Mouse (Mus musculus) heart, postnatal 14 days (tissue): ENCODE measurements around the gene Lcn2. TPM values are rescaled to one million over a fixed set of nuclear protein-coding genes. Genes with fewer than 3 reads are reported as not detected.
"Not testable (repeated sequence)": the region's sequence is repeated elsewhere in the genome, so short reads cannot be mapped to it uniquely, and the experiment has no call there.

Source experiments
- DNase-seq, 2 experiments: peaks; one replicate each; pipeline ENCODE4 v3.0.0; 2021 to 2022
- intact Hi-C: fragments of 180-260 bp; cut with DNase I; formaldehyde crosslinking; loops from one replicate; pipeline ENCODE4 v1.15.1; 2025
- total RNA-seq, 2 experiments: library from RNA; stranded (reverse); gene quantifications; 2 replicates each; pipeline ENCODE4 v1.2.3; 2021

Lcn2 gene
- total RNA-seq, 2 experiments from 2014 or later: 3.8 to 6.5 TPM

DNA sequence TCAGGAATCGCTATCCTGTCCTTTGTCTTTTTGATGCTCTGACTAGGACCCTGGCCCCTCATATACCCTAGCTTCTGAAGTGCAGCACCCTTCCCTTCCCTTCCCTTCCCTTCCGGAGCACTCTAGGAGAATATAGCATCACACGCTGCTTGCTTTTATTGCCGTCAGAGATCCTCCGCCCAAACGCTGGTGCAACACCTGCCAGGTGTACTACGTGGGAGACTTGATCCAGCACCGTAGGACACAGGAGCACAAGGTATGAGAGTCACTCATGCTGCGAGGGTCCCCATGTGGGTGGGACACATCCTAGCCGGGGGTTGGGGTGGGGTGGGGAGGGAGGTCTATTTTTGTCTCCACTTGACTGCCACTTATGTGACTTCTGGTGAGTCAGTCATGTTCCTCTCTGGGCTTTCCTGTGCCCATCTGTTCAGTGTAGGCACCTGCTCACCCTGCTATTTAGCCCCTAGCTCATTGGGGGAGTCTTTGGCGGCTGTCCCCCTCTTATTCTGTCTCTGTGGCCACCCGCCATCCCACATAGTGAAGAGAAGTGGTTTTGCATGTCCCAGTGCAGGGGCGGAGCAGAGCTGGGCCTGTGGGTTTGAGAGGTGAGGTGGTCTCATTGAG, 12.6 kb downstream of the Lcn2 start:
- intact Hi-C loops: no loop called here
- DNase-seq: no peak

DNA sequence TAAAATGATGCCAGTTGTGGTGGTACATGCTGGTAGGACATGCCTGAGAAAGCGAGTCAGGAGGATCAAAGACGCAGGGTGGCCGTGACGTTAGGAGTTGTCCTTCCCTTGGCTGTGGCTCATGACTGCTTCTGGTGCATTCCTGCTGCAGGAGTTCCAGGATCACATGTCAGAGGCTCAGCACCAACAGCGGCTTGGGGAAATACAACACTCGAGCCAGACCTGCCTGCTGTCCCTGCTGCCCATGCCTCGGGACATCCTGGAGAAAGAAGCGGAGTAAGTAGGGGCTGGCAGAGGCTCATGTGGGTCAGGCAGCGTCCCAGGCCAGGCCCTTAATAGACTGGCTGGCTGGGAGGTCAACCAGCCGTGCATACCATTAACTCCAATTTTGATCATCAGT, 13.9 kb downstream of the Lcn2 start:
- intact Hi-C loops: no loop called here
- no peak for DNase-seq

DNA sequence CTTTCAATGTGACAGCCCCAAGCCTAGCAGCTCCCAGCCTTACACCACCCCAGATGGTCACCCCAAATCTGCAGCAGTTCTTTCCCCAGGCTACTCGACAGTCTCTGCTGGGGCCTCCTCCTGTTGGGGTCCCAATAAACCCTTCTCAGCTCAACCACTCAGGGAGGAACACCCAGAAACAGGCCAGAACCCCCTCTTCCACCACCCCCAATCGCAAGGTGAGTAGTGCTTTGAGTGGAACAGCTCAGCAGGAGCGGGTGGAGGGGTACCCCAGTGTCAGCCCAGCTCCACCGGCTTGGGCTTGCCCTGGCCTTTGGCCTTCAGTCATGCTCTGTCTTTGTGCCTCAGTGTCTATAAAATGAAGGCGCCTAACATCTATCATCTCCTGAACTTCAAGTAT, 20.7 kb downstream of the Lcn2 start:
- intact Hi-C loops: no loop called here

DNA sequence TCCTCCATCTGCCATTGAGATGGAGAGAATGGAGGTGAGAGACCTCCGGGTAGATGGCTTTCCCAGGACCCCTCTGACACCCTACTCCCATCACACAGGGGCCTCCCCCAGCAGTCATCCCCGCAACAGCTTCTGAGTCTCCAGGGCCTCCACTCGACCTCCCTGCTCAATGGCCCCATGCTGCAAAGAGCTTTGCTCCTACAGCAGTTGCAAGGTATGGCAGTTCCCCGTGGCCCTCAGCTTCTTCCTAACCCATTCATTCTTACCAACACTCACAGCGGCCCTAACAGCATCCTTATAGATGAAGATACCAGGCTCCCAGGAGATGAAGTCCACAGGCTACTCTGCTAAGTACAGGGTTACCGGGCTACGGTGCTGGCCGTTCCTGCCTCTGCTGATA, 23.9 kb downstream of the Lcn2 start:
- DNase-seq: no peak
- intact Hi-C loops: no loop called here

More for the DNA sequence above, 20.7 kb downstream of the Lcn2 start:
- no peak for DNase-seq

DNA sequence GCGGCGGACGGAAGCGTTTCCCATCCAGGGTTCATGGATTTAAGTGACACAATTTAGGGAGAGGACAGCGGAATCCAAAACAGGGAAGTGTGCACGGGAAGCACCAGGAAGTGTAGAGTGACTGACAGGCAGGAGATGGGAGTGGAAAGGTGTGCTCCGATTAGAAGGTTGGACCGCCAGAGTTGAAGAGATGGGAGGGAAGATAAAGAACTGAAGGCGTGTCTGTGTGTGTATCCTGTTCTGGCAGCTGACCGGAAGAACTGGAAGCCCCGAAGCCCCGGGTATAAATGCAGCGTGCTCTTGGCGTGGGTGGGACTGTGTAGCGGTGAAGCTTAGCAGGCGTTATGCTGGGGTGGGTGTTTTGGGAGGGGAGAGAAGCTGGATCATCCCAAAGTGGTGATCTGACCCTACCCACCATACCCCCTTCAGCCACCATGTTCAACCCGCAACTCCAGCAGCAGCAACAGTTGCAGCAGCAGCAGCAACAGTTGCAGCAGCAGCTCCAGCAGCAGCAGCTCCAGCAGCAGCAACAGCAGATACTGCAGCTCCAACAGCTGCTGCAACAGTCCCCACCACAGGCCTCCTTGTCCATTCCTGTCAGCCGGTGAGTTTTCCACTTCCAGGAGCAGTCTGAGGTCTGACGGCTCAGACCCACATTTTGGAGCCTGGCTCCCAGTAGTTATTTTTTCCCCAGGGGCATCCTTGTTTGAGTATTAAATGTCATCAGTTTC, 24.5 kb downstream of the Lcn2 start:
- peak in 1 of 2 experiments; percentile 30 for DNase-seq
- intact Hi-C loops: no loop called here

DNA sequence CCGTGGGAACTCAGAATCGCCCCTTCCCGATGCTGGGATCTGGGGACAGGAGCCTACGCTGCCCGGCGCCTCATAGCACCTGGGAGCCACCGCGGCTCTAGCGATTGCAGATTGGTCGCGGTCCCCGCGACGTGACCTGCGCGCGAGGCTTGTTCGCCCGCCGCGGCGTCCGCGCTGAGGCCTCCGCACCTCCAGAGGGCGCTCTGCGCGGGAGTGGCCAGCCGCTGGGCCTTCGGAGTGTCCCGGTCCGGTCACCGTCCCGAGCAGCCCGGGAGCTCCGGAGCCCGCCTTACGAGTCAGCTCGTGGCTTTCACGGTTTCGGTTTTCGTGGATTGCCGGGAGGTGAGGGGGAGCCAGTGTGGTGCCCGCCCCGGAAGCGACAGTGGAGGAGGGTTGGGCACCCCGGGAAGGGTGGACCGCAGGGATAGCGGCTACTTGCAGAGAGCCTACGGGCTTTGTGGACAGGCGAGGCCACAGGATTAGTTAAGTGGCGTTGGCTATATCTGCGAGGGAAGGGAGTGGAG, 25.2 kb downstream of the Lcn2 start:
- intact Hi-C loops: no loop called here

DNA sequence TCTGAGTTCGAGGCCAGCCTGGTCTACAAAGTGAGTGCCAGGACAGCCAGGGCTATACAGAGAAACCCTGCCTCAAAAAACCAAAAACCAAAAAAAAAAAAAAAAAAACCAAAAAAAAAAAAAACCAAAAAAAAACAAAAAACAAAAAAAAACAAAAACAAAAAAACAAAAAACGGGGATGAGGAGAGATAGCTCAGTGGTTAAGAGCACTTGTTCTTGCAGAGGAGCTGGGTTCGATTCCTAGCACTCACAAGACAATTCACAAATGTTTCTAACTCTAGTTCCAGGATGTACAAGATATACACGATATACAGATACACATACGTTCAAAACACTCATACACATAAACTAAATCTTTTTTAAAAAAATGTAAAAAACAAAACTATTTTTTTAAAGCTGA, 25.8 kb downstream of the Lcn2 start:
- intact Hi-C loops, DNase-seq: not testable (repeated sequence)

More for the DNA sequence above, 25.2 kb downstream of the Lcn2 start:
- DNase-seq: peak; percentile 96 to 98

DNA sequence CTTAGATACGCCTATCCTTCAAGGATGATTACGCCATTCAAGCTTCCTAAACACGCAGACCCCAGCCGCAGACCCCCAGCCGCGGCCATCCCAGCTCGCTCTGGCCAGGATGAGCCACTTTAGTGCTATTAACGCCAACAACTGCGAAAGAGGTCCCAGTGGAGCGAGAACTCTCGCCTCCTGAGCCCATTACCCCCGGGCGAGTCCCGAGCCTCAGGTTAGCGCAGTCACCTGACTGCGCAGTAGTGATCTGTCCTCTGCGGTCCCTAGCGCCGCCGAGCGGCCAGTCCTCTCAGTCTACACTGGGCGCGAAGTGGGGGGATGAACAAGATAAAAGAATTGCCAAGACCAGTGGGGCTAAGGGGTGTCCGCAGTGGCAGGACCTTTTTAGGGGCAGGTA, 26.6 kb downstream of the Lcn2 start:
- intact Hi-C loops: no loop called here
- peak; percentile 64 to 70 for DNase-seq

DNA sequence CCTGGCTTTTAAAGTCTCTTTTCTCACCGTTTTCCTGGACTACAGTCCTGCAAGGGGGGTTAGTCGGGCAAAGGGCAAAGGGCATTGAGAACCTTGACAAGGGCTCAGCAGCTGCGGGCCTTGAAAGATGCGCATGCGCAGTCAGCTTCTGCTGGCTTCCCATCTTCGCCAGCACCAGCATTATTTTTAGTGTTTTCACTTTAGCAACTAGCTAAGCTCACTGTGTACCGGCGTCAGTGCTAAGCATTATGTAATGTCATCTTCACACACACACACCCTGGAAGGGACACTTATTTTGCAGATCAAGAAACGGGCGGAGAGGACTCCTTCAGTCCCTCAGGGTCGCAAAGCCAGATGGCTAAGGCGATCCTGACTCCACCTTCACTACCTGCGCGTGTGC, 27.3 kb downstream of the Lcn2 start:
- peak; percentile 76 for DNase-seq
- intact Hi-C loops: no loop called here

DNA sequence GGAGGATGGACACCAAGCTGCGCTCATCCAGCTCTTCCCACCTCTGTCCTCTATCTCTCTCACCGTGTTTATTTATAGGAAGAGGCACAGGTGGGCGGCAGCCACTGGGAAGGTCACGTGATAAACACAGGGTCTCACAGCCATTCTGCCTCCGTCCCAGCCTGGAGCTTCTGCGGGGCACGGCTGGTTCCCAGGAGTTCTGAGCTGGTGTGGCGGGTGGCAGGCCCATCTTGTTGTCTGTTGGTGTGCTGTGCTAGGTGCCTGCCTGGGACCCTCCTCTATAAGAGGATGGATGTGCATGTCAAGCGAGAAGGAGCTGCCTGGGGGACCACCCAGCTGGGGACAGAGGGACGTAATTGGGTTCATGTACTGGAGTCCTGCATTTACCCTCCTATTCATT, 29.7 kb downstream of the Lcn2 start:
- DNase-seq: no peak
- intact Hi-C loops: loop anchor here (10.0 kb wide), 1 partner anchor 54 kb away; no protein-coding TSS in a partner anchor

DNA sequence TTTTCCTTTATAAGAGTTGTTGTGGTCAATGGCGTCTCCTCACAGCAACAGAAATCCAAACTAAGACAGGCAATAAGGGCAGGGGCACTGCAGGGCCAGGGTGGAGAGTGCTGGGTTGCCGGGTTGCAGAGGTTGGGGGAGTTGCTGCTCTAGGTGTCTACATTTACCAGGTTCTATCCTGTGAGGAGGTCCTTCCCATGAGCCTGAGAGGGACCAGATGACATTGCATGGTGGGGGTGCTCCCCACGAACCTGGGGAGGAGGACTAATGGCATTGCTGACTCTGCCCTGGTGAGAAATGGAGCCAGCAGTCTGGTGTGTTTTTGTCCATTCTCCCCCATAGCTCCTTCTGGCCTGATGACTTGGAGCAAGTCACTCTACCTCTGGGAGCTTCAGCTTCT, 30.3 kb downstream of the Lcn2 start:
- intact Hi-C loops: loop anchor here (10.0 kb wide), 1 partner anchor 53 kb away; no protein-coding TSS in a partner anchor

DNA sequence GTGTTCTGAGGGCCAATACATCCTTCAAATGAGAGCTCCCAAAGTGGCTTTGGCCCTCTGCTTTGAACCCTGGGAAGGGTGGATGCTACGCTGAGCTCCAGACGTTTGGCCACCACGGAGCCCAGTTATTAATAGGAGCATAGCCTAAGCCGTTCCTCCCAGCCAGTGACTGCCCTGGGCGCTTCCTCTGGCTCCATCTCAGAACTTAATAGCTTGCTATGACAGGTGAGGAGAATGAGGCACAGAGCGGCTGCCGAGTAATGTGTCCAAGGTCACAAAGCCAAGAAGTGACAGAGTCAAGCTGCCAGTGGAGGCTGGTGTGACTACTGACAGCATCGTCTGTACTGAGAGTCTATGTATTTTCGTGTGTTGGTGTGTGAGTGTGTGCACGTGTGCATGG, 31.8 kb downstream of the Lcn2 start:
- intact Hi-C loops: loop anchor here (10.0 kb wide), 1 partner anchor 51 kb away; no protein-coding TSS in a partner anchor
- no peak for DNase-seq

More for the DNA sequence above, 30.3 kb downstream of the Lcn2 start:
- no peak for DNase-seq

DNA sequence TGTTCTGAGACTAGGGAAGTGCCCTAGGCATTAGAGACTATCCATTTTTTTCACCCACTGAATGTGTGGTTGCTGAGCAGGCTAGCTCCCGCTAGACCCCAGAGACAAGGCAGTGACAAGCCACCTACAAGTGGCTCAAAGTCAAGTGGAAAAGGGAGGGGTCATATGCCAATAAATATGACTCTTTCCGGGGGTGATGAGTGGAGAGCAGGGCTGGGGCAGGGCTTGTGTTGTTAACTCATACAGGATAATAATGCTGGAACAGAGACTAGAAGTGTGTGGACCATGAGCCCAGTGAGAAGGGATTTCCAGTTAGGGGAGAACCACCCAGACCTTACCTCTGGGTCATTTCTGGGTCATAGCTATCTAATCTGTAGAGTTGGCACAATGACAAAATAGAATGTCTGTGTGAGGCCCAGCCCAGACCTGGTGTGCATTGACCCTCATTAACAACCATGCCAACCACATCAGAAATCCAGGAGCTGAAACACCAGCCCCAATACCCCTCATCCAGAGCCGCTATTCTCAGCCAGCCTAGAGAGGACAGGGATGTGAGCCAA, 33.6 kb downstream of the Lcn2 start:
- no peak for DNase-seq
- intact Hi-C loops: loop anchor here (10.0 kb wide), 1 partner anchor 50 kb away; no protein-coding TSS in a partner anchor

DNA sequence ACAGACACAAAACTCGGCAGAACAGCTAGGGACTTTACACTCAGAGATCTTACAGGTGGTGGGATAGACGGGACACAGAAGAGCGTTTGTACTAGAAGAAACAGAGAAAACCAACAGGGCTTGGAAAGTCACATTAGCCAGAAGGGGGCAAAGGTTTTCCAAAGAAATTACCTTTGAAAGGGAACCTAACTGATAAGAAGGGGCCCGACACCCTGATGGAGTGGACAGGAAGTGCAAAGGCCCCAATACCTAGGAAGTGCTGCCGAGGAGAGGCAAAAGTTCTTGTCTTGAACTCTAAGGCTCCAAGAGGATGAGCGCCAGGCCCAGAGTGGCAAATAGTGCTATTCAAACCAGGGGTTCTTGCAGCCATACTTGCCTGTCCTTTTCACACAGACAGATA, 34.2 kb downstream of the Lcn2 start:
- no peak for DNase-seq
- intact Hi-C loops: loop anchor here (2.0 to 10.0 kb wide), 2 partner anchors 41 to 49 kb away; partner anchors contain the start of gene Ptges2

DNA sequence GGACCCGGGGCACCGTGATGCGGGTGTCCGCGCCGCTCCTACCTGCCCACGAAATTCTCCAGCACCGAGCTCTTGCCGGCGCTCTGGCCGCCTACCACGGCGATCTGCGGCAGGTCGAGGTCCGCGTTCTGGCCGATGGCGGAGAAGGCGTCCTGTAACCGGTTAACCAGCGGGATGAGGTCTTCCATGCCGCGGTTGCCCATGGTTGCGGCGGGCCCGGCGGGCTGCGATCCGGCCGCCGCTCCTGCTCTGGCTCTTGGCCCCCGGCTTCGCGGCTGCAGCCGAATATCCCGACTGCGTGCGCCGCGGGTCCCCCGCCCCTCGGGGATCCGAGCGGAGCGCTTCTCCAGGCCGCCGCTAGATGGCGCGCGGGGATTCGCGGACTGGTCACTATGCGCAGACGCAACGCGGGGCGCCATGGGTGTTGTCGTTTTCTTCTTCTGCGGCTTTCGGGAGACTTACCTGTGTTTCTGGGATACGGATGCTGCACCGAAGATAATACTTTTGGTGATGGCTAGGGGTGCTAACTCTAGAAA, 35.0 kb downstream of the Lcn2 start, which contains the start of gene Dnm1:
Gene Dnm1, minus strand, starts transcription at position 332 of the 536 bp plus-strand sequence.
- intact Hi-C loops: loop anchor here (2.0 to 10.0 kb wide), 2 partner anchors 42 to 48 kb away; partner anchors contain the start of gene Ptges2
- peak; percentile 96 to 98 for DNase-seq

DNA sequence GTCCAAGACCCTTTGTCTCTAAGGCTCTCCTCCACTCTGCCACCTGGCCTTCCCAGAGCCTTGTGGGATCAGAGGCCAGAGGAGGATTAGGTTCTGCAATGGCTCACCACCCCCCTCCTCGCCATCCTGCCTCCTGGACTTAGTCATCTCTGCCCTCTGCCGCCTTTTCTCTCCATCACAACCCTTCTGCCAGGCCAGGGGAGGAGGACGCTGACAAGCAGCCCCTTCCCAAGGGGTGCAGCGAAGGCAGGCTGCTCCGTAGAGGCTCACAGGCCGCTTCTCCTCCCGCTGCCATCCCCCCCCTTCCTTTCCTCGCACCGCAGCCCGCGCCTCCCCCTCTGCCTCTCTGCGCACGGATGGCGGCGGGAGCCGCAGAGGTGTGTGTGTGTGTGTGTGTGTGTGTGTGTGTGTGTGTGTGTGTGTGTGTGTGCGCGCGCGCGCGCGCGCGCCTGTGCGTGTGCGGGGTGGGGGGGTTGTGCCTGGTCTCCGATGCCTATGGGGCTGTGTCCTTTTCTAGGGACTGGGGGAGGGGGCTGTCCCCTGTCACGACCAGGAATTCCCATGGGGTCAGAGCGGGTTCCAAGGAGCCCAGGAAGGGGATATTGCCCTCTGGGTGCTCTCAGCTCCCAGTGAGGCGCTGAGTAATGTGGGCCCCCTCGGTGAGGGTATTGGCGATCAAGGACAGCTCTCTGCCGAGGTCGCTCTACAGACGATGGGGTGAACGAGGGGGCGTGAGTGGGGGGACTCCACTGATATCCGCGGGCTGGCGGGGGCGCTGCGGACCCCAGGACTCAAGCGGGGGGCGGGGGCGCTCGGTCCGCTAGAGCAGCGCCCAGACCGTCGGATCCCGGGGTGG, 35.7 kb downstream of the Lcn2 start, which contains the start of gene Ciz1:
Gene Ciz1, plus strand, starts transcription at position 177 of the 856 bp plus-strand sequence.
- intact Hi-C loops: loop anchor here (2.0 to 10.0 kb wide), 2 partner anchors 42 to 48 kb away; partner anchors contain the start of gene Ptges2
- peak in 1 of 2 experiments; percentile 22 for DNase-seq

DNA sequence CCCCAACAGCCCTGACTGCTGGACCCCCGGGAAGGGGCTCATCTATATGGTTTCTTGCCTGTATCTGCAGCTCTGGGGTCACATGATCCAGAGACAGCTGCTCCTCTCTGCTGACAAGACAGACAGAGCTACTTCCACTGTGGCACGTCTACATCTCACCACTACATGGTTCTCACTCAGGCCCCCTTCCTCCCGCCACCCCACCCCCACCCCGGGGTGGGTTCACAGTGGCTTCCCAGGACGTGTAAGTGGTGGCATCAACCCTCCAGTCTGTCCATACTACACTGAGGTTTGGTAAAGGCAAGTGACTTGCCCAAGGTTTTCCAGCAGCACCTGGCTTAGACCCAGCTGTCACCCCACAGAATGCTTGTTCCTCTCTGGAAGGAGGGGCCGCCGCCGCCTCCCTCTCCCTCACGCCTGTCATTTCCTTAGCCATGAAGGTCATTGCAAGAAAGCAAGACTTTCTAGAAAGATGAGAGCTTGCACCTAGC, 36.5 kb downstream of the Lcn2 start:
- DNase-seq: no peak
- intact Hi-C loops: loop anchor here (10.0 kb wide), 1 partner anchor 47 kb away; no protein-coding TSS in a partner anchor

DNA sequence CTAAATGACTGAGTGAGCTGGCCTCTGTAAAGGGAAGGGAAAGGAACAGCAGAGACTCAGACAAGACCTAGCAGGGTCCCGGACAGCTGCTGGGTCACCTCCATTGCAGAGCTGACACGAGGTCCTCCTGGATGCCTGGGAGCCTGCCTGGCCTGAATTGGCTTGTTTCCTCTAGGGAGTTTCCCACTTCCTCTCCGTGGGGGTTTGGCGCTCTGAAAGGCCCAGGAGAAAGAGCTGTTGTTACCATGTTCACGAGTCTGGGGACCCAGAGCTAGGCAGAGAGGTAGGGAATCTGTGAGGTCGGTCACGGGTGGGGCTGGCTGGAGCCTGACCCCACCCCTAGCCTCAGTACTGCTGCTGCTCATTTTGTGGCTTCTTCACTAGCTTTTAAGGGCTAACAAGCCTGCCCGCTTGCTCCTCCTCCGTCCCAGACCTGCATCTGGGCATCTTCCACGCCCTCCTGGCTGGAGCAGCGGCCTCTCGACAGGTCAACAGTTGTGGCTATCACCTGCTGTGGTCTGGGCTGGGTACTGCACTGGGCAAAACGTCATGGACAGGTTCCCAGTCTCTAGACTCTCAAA, 37.5 kb downstream of the Lcn2 start:
- intact Hi-C loops: loop anchor here (10.0 kb wide), 1 partner anchor 46 kb away; no protein-coding TSS in a partner anchor
- peak in 1 of 2 experiments; percentile 22 for DNase-seq
